Mouse (Mus musculus) E14TG2a.4 (cell line): Measurements from ENCODE around the gene Zc2hc1c.

Source experiments
- CTCF ChIP-seq: conservative IDR thresholded peaks from 2 replicates; pipeline ENCODE4 v1.5.1; 2014; ENCODE audit warnings: low read length
- POU5F1 ChIP-seq: IDR thresholded peaks from 2 replicates; pipeline ENCODE4 v1.6.1; 2014; ENCODE audit warnings: low read length, borderline replicate concordance

- TF ChIP-seq CTCF: no peak
- no peak for TF ChIP-seq POU5F1
Measured at GRCm38 (mm10) chr12:85338815-85339214, 50.4 kb downstream of the Zc2hc1c start.
